Mouse (Mus musculus): ENCODE measurements at regions not wholly inside any gene's neighbourhood (a gene's known extent, or its start where the extent isn't known, plus 50 kb on each side); places are given as distances from the start of the nearest gene placed in this dataset.
A peak's percentile ranks its signal among the peaks of the same experiment; 100 is the strongest.

GRCm38 (mm10) chr2:180389013-180389412 lies 54.5 kb upstream of the Gata5 start:
- DNase-seq (ENCODE audit: low spot score) = no peak

- DNase-seq (ENCODE audit: low spot score) = no peak
Measured at GRCm38 (mm10) chr2:180388122-180388521, 53.6 kb upstream of the Gata5 start.

- no peak for DNase-seq (ENCODE audit: low spot score)
Measured at GRCm38 (mm10) chr2:180387305-180387704, 52.8 kb upstream of the Gata5 start.

GRCm38 (mm10) chr2:180385967-180386688 lies 51.6 kb upstream of the Gata5 start:
- DNase-seq (ENCODE audit: low spot score) = peak; percentile 33

GRCm38 (mm10) chr2:180385231-180385895 lies 50.9 kb upstream of the Gata5 start:
- DNase-seq (ENCODE audit: low spot score) = no peak

Data from retina, embryonic 14.5 days (tissue).